Mouse (Mus musculus) lung, embryonic 14.5 days (tissue): ENCODE results near the gene Ttc16. TPM values are rescaled to one million over a fixed set of nuclear protein-coding genes. Genes with fewer than 3 reads are reported as not detected.
A peak's percentile ranks its signal among the peaks of the same experiment; 100 is the strongest.

ENCODE experiments used
- ATAC-seq: fragments of 200-750 bp; cut with Nextera tagmentation; 2 replicates; pipeline ENCODE4 v1.8.0; 2017; ENCODE audit warnings: mild to moderate bottlenecking, moderate TSS enrichment, moderate library complexity; ENCODE audit not compliant: insufficient read depth
- DNase-seq: peaks from one replicate; pipeline ENCODE4 v3.0.0-alpha.2; 2015
- H3K27ac ChIP-seq: fragments of 300-500 bp; sonication (generic); 2 replicates; pipeline ENCODE4 v1.5.1; 2014; ENCODE audit warnings: low read depth, mild to moderate bottlenecking, moderate library complexity
- H3K27me3 ChIP-seq: fragments of 300-500 bp; sonication (generic); 2 replicates; pipeline ENCODE4 v1.6.1; 2014; ENCODE audit warnings: low read length, control low read depth; ENCODE audit not compliant: insufficient read depth
- H3K36me3 ChIP-seq: fragments of 300-500 bp; sonication (generic); 2 replicates; pipeline ENCODE4 v1.6.1; 2014; ENCODE audit warnings: control low read depth; ENCODE audit not compliant: insufficient read depth
- H3K4me1 ChIP-seq: fragments of 300-500 bp; sonication (generic); 2 replicates; pipeline ENCODE4 v1.6.1; 2014; ENCODE audit warnings: antibody characterized with exemption, control low read depth; ENCODE audit not compliant: insufficient read depth
- H3K4me2 ChIP-seq: fragments of 300-500 bp; sonication (generic); 2 replicates; pipeline ENCODE4 v1.6.1; 2014; ENCODE audit warnings: mild to moderate bottlenecking
- H3K4me3 ChIP-seq: fragments of 300-500 bp; sonication (generic); 2 replicates; pipeline ENCODE4 v1.5.1; 2014; ENCODE audit warnings: low read depth, low read length
- H3K9ac ChIP-seq: fragments of 300-500 bp; sonication (generic); 2 replicates; pipeline ENCODE4 v1.6.1; 2014
- H3K9me3 ChIP-seq: fragments of 300-500 bp; sonication (generic); 2 replicates; pipeline ENCODE4 v1.6.1; 2016; ENCODE audit warnings: low read depth, low read length, control low read depth
- CTCF ChIP-seq: IDR thresholded peaks from 2 replicates; pipeline ENCODE4 v1.5.1; 2016; ENCODE audit warnings: antibody characterized with exemption, low read depth
- WGBS: fragments of 180-500 bp; shearing (Covaris S2); extraction: QIAGEN DNeasy Blood & Tissue Kit; methylation state at CpG from one replicate; pipeline ENCODE4 v1.1.7; 2014; 5-methylcytosine and 5-hydroxymethylcytosine counted together
- polyA plus RNA-seq: library from polyadenylated mRNA; unstranded; fragments of >200 nt; fragmentation: Nextera tagmentation; extraction: Ambion mirVana; gene quantifications from 2 replicates; pipeline ENCODE4 v1.2.1, GENCODE M21; 2014

The Ttc16 gene
- polyA plus RNA-seq, 1 experiment from 2014 or later = 0.33 TPM

DNA sequence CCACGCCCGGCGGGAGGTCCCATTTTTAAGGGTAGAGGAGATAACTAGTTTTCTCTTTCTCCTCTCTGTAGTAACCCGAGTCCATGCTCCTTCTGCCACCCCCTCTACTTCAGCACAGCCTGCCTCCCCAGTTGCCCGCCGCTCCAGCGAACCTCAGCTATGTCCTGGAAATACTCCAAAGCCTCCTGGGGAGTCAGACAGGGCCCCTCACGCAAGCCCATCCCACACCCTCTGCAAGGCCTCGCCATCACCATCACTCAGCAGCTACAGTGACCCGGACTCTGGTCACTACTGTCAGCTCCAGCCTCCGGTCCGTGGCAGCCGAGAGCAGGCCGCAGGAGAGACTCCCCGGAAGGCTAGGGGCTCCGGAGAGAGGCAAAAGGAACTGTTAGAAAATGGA, 26.4 kb downstream of the Ttc16 start:
- ATAC-seq (no peak), DNase-seq (no peak)
- H3K27ac ChIP-seq = no peak overlapping the region
- no peak overlapping the region for H3K9ac ChIP-seq
- no peak overlapping the region for H3K4me3 ChIP-seq
- TF ChIP-seq CTCF = no peak
- H3K27me3 ChIP-seq = no peaks in the 10 kb centered on the region
- WGBS = 74% methylated on average over 16 of the region's 16 CpGs
- H3K9me3 ChIP-seq = no peaks in the 10 kb centered on the region
- H3K36me3 ChIP-seq = peaks cover 75% of the 10 kb centered on the region
- H3K4me2 ChIP-seq = no peak overlapping the region
- H3K4me1 ChIP-seq = no peaks in the 10 kb centered on the region

DNA sequence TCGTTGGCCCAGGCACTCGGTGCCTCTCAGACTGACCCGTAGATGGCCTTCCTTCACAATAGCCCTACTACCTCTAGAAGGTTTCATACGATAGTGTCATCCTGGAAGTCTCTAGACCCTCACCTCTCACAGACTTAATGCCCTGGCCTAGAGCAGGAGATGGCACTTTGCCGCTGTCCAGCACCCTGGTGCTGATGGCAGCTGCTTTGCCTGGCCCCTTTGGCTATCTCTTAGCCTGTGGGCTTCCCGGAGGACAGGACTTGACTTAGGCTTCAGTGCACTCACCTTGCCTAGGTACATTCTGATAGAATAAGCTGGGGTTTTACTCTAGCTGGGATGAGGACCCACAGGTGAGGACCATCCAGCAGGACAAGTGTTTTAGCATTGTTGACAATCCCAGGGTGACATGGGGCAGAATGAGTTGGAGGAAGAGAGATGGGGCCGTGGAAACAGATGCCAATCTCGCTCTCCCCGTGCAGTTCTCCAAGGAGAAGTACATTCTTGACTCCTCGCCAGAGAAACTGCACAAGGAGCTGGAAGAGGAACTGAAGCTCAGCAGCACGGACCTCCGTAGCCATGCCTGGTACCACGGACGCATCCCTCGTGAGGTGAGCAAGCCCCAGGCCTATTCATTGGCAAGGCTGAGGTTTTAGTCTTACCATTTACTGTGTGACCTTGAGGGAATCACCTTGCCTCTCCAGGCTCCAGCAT, 31.0 kb downstream of the Ttc16 start:
- Histone ChIP-seq H3K4me1 (no peaks in the 10 kb centered on the region), H3K9me3 (no peaks in the 10 kb centered on the region), H3K4me3 (no peak overlapping the region), H3K9ac (no peak overlapping the region), H3K36me3 (peaks cover 50% of the 10 kb centered on the region), H3K27ac (no peak overlapping the region), H3K4me2 (no peak overlapping the region), H3K27me3 (peaks cover 21% of the 10 kb centered on the region)
- TF ChIP-seq CTCF = no peak
- ATAC-seq (no peak), DNase-seq (peak; percentile 44)
- 66% methylated on average over 15 of the region's 15 CpGs for WGBS

DNA sequence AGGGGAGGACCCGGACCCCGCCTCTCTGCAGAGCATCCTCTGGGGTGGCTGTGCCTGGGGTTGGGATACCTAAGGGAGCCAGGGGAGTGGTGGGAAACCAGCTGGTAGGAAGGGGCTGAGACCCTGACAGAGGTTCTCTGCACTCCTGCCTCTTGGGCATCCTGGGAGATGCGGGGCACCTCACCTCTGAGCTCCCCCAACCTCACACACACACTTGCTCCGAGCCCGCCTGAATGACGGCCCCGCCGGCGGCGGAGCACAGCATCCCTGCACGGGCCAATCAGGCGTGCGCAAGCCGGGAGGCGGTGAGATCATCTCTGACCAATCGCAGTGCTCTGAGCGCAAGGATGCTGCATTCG, 33.3 kb downstream of the Ttc16 start:
- H3K27me3 ChIP-seq = peaks cover 21% of the 10 kb centered on the region
- peaks cover 40% of the 10 kb centered on the region for H3K36me3 ChIP-seq
- H3K4me3 ChIP-seq = peak overlapping the region; percentile 42; the same call in 1 of the 2 replicates
- WGBS = 13% methylated on average over 18 of the region's 18 CpGs
- H3K27ac ChIP-seq = no peak overlapping the region
- H3K9ac ChIP-seq = no peak overlapping the region
- no peaks in the 10 kb centered on the region for H3K4me1 ChIP-seq
- no peaks in the 10 kb centered on the region for H3K9me3 ChIP-seq
- no peak; the same call in 1 of the 2 replicates for ATAC-seq
- no peak for TF ChIP-seq CTCF
- H3K4me2 ChIP-seq = peak overlapping the region; percentile 76
- peak; percentile 31 for DNase-seq

DNA sequence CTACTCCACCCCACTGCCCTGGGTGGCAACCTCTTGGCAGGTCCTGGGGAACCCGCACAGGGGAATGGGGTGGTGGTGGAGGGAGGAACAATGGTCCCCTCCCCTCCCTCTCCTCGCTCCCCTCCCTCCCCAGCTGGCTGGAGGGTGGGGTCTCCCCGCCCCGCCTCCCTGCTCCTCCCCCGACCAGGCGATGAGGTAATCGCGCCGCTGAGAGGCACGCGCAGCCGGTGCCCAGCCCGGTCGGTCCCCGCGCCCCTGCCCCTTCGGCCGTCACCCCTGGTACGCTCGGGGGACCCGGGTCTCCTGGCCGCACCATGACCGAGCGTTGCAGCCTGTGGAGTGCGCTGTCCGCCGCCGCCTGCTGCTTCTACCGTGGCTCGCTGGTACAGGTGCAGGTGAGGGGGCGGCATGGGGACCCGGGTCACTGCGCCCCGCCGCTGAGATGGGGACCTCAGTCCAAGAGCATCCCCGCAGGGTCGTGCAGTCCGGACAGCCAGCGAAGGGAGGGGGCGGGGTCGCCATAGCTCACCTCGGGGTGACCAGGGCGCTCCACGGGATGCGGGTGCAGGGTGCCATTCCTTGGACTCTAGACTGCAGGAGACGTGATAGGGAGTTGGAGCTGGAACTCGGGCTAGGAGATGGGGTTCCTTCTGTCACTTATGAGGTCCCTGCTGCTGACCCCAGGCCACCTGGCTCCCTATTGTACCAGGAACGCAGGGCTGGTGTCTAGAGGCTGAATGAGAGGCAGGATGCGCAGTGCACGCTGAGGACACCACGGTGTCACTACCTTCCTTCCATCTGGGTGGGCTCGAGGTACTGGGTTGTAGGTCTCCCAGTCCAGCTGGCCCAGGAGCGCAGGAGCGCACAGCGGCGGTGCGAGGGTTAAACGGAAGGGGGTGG, 33.9 kb downstream of the Ttc16 start:
- Histone ChIP-seq H3K4me3 (peak overlapping the region; percentile 42), H3K4me2 (peak overlapping the region; percentile 76), H3K4me1 (no peaks in the 10 kb centered on the region), H3K27ac (no peak overlapping the region), H3K36me3 (peaks cover 33% of the 10 kb centered on the region), H3K9ac (peak overlapping the region; percentile 48), H3K27me3 (peaks cover 21% of the 10 kb centered on the region), H3K9me3 (no peaks in the 10 kb centered on the region)
- peak; percentile 55 for ATAC-seq
- no peak for TF ChIP-seq CTCF
- DNase-seq = peak; percentile 53
- 6% methylated on average over 55 of the region's 58 CpGs for WGBS

DNA sequence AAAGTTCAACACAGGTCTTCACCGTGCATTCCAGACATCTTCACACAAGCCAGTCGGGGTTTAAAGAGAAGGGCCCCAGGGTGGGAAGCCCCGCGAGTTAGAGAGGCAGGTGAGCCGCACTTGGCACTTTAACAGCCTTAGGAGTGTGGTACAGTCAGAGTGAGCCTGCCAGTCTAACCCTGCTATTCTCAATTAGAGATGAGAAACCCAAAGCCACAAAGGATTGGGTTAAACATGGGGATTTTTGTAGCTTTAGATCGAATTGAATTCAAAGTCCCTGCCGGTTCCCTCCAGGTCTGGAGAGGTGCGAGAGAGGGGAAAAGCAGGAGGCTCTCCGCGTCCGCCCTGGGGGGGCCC, 34.5 kb downstream of the Ttc16 start, which contains the start of gene 6330409D20Rik:
Gene 6330409D20Rik (minus strand): TSS at position 101 of the 357 bp plus-strand sequence.
- peak within 1 kb of the TSS; percentile 48 for H3K9ac ChIP-seq
- no peak for TF ChIP-seq CTCF
- no peak for DNase-seq
- WGBS = 10% methylated on average over 11 of the region's 11 CpGs
- peaks cover 28% of the 10 kb centered on the region for H3K36me3 ChIP-seq
- H3K4me3 ChIP-seq = peak within 1 kb of the TSS; percentile 42
- H3K4me1 ChIP-seq = no peaks in the 10 kb centered on the region
- H3K9me3 ChIP-seq = no peaks in the 10 kb centered on the region
- peak within 1 kb of the TSS; percentile 76 for H3K4me2 ChIP-seq
- ATAC-seq = no peak; the same call in 1 of the 2 replicates
- H3K27ac ChIP-seq = no peak within 1 kb of the TSS
- peaks cover 21% of the 10 kb centered on the region for H3K27me3 ChIP-seq

DNA sequence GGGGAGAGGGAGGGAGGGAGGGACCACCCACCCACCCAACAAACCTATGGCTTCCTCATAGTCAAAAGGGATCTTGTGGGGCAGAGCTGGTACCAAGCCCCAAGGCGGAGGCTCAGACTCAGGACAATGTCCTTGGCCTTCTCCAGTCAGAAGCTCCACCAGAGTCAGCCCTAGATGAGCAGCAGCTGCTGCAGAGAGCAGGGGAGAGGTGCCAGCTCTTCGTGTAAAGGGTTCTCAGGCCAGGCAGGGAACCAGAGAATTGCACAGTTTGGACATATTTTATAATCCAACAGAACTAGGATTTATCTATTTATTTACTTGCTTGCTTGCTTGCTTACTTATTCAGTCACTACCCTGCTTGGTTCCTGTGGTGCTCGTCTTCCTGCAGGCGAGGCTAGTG, 36.1 kb downstream of the Ttc16 start:
- Histone ChIP-seq H3K36me3 (peaks cover 12% of the 10 kb centered on the region), H3K9me3 (no peaks in the 10 kb centered on the region), H3K9ac (no peak overlapping the region), H3K27me3 (peaks cover 21% of the 10 kb centered on the region), H3K27ac (no peak overlapping the region), H3K4me2 (no peak overlapping the region), H3K4me3 (no peak overlapping the region), H3K4me1 (no peaks in the 10 kb centered on the region)
- ATAC-seq = no peak
- WGBS = 62% methylated on average over 4 of the region's 4 CpGs
- DNase-seq = no peak
- TF ChIP-seq CTCF = no peak

DNA sequence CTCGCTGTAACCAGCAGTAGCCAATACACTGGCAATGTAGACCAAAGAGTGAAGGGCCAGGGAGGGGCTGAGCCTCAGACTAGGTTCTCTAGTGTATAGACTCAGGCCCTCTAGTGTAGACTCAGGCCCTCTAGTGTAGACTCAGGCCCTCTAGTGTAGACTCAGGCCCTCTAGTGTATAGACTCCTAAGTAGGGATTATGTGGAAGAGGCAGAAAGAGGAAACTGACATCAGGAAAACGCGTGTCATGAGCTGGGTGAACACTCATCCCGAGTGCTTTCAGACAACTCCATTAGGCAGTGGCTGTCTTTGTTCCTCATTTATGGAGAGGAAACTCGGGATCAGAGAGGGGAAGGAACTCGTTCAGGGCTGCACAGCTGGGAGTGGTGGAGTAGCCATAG, 38.4 kb downstream of the Ttc16 start:
- WGBS = 57% methylated on average over 6 of the region's 6 CpGs
- no peak overlapping the region for H3K9ac ChIP-seq
- DNase-seq (no peak), ATAC-seq (no peak)
- H3K36me3 ChIP-seq = peaks cover 4% of the 10 kb centered on the region; the same call in 1 of the 2 replicates
- H3K27ac ChIP-seq = no peak overlapping the region
- no peak overlapping the region for H3K4me3 ChIP-seq
- H3K4me1 ChIP-seq = no peaks in the 10 kb centered on the region
- no peak overlapping the region for H3K4me2 ChIP-seq
- H3K9me3 ChIP-seq = no peaks in the 10 kb centered on the region
- H3K27me3 ChIP-seq = peaks cover 13% of the 10 kb centered on the region
- no peak for TF ChIP-seq CTCF
